Mouse (Mus musculus) testis, postnatal 14 days (tissue): ENCODE results near the gene Fam216a.
"Not testable (repeated sequence)": the region's sequence is repeated elsewhere in the genome, so short reads cannot be mapped to it uniquely, and the experiment has no call there.

ENCODE experiments used
- DNase-seq: peaks from one replicate; pipeline ENCODE4 v3.0.0; 2021; ENCODE audit warnings: low spot score

The Fam216a gene

DNA sequence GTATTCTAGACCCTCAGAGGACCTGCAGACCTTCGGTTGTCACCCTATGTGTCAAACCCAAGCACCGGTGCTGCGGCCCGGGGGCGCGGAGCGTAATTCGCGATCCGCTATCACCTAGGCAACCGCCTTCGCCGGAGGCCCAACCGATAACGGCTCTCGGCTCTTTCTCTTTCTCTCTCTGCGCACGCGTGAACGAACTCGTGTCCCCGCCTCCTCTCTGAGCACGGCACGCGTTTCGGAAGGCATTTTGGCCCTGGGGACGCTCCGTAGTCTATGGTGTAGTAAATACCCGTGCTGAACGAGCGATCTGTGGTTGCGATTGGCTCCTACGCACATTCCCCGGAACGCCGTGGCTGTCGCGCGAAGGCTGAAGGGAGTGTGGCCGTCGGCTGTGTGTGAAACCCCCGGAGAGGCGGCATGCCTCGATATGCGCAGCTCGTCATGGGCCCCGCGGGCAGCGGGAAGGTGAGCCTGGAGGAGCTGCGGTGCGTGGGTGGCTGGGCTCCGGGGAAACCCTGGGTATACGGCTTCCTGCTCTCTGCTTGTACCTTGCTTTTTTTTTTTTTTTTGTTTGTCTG lies at the start of gene Fam216a:
Gene Fam216a, minus strand, starts transcription at position 173 of the 578 bp plus-strand sequence.
- DNase-seq = peak; percentile 99

DNA sequence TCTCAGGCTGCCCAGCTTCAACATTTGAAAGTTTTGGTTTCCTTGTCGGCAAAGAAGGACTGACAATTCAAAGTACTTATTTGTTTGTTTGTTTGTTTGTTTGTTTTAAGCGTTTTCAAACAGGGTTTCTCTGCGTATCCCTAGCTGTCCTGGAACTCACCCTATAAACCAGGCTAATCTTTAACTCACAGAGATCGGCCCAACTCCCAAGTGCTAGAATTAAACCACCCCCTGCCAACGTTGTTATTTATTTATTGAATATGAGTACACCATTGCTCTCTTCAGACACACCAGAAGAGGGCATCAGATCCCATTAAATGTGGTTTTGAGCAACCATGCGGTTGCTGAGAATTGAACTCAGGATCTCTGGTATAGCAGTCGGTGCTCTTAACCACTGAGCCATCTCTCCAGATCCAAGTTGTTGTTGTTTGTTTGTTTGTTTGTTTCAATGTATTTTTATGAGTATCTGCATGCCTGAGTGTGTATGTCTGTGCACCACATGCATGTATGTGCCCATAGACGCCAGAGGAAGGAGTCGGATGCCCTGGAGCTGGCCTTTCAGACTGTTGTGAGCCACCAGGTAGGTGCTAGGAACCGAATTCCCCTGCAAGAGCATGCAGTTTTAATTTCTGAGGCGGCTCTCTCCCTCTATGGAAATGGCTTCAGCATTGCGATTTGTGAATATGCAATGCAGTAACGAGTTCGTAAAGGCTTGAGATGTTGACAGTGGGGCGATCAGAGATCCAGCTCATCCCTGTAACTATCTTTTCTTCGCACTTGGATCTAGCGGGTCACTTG lies 49.3 kb upstream of the Fam216a start, which contains the start of gene Anapc7:
Gene Anapc7, plus strand, starts transcription at position 423 of the 798 bp plus-strand sequence.
- DNase-seq = no peak

DNA sequence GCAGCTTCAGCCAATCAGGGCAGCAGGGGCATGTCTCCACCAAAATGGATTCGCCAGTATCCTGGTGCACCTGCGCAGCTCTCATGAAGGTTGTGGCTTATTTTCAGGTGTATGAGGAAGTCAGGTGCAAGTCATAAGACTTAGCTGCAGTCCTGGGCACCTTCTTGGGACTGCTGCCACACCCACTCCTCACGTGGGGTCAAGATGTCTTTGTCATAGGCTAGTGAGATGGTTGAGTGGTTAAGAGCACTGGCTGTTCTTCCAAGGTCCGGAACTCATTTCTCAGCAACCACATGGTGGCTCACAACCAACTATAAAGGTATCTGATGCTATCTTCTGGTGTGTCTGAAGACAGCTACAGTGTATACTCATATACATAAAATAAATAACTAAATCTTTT lies 48.5 kb upstream of the Fam216a start:
- not testable (repeated sequence) for DNase-seq

DNA sequence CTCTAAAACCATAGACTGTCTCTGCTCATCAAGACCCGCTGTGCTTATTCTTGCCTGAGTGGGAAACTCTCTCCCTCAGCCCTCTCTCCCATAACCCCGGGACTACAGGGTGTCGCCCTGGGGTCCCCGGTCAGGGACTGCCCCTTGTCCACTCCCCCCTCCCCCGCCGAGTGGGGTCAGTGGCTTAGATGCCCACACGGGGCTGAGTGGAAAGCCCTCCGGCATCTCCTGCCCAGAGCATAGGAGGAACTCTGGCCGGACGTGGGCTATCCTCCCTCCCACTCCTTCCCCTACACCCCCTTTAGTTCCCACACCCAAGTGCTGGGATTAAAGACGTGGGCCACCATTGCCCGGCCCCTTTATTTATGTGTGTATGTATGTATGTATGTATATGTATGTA lies 43.3 kb upstream of the Fam216a start:
- no peak for DNase-seq

- DNase-seq = no peak
Observed at GRCm38 (mm10) chr5:122414351-122414750, 42.2 kb upstream of the Fam216a start.

GRCm38 (mm10) chr5:122412826-122413225 lies 40.7 kb upstream of the Fam216a start:
- DNase-seq = peak; percentile 42

DNA sequence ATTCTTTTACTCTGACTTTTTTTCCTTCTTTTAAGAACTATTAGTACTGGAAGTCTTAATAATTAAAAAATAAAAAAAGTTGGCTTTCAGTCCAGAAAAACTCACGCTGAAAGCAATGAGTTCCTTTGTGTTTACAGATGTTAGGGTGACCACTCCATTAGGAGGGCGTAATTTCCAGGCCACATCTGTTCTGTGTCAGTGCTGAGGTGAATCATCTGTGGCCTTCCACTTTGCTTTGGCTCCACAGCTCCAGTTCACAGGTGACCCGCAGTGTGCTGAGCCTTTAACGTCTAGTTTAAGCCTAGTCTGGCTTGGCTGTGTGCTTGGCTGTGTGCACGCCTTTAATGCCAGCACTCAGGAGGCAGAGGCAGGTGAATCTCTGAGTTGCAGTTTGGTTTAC lies 39.7 kb upstream of the Fam216a start:
- no peak for DNase-seq

DNA sequence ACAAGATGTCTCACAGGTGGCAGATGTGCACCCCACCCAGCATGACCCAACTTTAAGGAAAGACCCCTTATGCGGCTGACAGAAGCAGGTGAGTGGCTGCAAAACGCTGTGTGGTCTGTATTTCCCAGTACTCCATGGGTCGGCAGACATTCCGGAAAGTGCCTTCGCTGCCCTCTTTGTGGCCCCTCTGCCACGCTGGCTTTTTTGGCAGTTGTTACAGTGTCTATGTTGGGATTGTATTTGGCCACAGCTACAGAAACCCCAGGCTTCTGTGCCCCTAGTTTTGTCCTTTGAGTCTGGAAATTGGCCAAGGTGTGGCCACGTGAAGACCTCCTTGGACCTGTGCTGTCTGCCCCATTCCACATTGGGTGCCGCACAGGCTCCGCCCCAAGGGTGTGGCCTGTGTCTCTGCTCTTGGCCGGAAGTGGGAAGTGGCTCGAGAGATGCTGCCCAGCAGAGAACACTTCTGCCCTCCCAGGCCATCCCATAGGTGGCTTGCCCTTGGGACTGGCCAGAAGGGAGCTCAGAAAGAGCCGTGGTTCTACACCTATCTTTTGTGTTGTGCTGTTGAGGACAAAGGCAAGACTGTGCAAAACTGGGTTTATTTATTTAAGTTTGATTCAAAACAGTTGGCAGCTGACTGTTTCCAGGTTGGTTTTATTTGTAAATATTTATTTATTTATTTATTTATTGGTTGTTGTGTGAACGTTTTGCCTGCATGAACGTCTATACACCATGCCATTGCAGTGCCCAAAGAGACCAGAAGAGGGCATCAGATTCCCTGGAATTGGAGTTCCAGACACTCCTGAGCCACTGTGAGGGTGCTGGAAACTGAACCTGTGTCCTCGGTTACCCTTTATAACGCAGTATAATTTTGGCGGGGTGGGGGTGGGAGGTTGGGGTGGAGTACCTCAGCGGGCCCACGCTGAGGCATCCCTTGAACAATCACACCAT lies 37.8 kb upstream of the Fam216a start:
- peak; percentile 59 for DNase-seq

DNA sequence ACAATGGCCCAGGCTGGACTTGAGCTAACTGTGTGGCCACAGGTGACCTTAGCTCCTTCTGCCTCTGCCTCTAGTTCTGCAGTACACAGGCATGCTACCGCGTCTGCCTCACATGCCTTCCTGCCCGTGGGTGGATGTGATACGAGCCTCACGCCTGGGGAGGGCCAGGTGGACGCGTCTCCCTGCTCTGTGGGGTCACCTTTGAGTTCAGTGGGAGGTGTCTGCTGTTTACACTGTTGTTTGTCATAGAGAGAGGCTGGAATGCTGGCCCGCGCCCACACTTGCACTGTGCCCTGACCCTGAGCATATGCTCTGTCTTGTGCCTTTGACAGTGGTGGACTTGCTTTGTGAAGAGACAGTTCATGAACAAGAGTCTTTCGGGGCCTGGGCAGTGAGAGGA lies 33.4 kb upstream of the Fam216a start:
- no peak for DNase-seq

DNA sequence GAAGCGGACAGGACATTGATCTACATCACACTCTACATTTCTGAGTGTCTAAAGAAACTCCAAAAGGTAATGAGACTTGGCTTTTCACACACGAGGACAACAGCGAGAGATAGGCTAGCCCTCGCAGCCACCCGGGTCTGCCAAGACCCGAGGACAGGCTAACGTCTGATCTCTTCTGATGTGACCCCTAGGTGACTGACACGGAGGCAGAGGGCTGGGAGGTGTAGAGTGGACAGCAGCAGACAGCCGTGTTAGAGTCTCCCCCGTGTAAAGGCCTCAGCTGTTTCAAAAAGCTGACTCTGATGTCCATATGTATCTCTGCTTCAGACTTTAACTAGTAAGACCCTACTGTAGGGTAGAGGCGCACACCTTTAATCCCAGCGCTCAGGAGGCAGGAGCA lies 31.2 kb upstream of the Fam216a start:
- DNase-seq = no peak

DNA sequence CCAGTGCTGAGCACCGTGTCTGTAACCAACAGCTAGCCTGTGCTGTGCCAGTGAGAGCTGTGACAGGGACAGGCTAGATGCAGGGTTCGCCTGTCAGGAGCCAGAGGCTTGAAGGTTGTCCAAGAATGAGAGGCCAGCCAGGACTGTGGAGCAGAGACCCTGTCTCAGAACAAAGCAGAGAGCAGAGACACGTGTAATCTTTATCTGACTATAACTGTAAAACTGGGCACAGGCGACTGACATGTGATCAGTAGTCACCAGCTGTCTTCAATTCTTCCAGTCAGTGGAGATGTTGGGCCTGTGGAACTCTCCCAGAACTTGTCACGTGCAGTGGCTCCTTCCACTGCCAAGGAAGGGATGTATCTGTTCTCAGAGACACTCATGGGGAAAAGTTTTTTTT lies 30.6 kb upstream of the Fam216a start:
- DNase-seq = no peak

DNA sequence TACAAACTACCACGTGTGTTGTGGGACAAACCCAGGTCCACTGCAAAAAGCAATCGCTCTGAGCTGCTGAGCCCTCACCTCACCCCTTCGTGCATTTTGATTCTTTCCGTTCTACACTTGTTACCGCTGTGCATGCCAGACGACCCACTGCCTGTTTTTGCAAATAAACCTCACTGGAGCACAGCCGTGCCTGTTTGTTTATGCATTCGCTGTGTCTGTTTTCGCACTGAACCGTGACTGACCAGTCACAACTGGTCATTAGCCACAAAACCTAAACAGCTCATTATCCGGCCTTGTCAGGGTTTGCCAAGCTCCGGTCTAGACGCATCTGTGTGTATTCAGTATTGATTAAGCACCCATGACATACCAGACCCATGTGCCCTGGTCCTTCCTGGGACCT lies 30.0 kb upstream of the Fam216a start:
- no peak for DNase-seq

DNA sequence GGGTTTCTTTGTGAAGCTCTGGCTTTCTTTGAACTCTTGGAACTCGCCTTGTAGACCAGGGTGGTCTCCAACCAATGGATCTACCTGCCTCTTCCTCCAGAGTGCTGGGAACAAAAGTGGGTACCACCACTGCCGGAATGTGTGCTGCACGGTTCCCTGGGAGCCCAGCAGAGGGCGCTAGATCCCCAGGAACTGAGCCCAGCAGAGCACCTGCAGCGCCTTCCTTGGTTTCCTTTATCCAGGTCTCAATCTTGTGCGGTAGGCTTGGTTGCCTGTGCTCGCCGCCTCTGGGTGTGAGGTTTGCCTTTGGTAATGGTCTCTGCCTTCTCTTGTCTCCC lies 29.1 kb upstream of the Fam216a start:
- peak; percentile 52 for DNase-seq

DNA sequence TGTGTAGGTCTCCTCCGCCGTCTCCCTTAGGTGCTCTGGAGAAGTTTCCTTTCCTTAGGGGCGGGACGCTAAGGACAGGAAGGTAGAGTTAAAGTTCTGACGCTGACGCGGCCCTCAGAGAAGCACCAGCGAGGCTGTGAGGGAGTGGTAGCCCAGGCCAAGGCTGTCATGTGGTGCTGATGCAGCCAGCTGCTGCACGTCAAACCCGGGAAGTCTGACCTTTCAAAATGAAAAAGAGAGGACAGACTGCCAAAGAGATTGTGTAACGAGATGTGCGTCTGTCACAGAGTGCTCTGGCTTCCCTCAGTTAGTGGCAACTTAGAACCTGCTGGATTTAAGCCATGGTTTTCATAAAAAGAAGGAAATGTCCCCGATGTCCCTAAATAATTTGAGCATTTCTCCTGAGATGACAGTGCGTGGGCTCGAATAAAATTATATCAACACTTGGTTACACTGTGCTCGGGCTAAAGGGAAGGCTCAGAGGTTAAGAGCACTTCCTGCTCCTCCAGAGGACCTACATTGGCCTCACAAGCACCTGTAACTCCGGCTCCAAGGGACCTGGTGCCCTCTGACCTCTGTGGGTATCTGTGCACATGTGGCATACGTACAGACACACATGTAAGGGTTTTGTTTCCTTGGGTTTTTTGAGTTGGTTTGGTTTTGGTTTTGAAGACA lies 28.6 kb upstream of the Fam216a start:
- DNase-seq = no peak

DNA sequence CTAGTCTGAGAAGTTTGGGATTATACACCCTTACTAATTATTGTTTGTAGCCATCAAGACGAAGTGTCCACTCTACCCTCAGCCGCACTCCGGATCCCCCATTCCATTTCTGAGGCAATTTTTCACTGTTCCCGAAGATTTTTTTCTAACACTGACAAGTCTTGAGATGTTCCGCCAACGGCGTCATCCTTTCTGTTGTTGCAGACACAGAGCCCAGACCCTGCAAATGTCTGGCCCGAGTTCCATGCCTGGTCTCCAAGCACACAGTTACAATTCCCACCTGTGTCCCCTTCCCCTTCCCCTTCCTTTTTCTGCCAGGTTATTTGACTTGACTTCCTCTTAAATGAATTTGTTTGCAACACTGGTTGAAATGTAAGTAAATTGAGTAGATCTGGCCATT lies 27.7 kb upstream of the Fam216a start:
- no peak for DNase-seq

DNA sequence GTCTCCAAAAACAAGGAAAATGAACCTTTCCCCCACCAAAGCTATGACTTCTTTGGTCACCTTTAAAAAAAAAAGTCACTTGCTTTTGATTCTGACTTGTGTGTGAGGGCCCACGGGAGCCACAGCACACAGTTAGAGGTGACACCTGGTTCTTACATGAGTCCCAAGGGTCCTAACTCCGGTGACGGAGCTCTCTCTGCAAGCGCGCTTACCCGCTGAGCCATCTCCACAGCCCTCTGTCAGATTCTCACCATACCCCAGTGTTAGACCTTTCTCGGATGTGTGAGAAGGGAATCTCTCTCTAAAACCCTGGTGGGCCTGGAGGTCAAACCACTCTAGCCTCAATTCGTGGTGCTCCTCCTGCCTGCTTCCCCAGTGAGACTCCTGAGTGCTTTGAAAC lies 25.3 kb upstream of the Fam216a start:
- no peak for DNase-seq

GRCm38 (mm10) chr5:122396791-122397190 lies 24.6 kb upstream of the Fam216a start:
- no peak for DNase-seq

GRCm38 (mm10) chr5:122393887-122394286 lies 21.7 kb upstream of the Fam216a start:
- no peak for DNase-seq

DNA sequence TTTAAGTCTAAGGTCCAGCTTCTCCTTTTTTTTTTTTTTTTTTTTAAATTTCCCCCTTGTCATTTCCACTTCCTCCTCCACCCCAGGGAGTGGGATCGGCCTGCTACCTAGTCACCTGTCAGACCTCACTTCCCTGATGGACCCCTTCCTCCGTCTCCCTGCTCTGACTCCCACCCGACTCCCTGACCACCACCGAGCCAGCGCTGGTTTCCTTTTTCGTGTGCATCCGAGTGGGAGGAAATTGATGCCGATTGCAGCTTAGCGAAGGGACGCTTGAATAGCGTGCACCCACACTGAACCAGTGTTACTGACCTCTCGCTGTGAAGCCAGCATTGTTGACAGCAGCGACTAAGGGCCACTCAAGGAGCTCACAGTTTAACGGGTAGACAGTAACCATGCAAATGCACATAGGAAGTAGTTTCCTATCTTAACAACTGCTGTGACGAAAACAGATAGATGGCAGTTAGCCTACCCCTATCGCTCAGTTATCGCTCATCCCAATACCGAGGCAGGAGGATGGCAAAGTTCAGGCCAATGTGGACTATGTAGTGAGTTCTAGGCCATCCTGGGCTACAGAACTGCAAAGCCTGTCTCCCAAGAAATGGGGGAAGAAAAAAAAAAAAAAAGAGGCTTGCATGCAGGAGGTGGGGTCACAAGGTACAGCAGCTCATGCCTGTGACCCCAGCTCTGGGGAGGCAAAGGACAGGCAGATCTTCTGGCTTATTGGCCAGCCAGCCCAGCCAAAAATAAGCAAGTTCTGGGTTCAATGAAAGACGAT lies 20.3 kb upstream of the Fam216a start:
- DNase-seq = no peak

- peak; percentile 87 for DNase-seq
Observed at GRCm38 (mm10) chr5:122391786-122392180, 19.6 kb upstream of the Fam216a start, which contains the start of gene Arpc3. TSS of gene Arpc3 (plus strand) at chr5:122391878.

GRCm38 (mm10) chr5:122391178-122391785 lies 19.1 kb upstream of the Fam216a start:
- no peak for DNase-seq
